Mouse (Mus musculus) heart, postnatal 14 days (tissue): ENCODE measurements at regions not wholly inside any gene's neighbourhood (a gene's known extent, or its start where the extent isn't known, plus 50 kb on each side); places are given as distances from the start of the nearest gene placed in this dataset.

Experiments
- DNase-seq, 2 experiments: peaks; one replicate each; pipeline ENCODE4 v3.0.0; 2021 to 2022
- intact Hi-C: fragments of 180-260 bp; cut with DNase I; formaldehyde crosslinking; loops from one replicate; pipeline ENCODE4 v1.15.1; 2025

- DNase-seq: no peak
- intact Hi-C loops: no loop called here
These were observed 91.2 kb upstream of the Hsd17b12 start for GRCm38 (mm10) chr2:94248948-94249347.

GRCm38 (mm10) chr2:94246851-94247471 is 89.2 kb upstream of the Hsd17b12 start:
- intact Hi-C loops: no loop called here
- no peak for DNase-seq

DNA sequence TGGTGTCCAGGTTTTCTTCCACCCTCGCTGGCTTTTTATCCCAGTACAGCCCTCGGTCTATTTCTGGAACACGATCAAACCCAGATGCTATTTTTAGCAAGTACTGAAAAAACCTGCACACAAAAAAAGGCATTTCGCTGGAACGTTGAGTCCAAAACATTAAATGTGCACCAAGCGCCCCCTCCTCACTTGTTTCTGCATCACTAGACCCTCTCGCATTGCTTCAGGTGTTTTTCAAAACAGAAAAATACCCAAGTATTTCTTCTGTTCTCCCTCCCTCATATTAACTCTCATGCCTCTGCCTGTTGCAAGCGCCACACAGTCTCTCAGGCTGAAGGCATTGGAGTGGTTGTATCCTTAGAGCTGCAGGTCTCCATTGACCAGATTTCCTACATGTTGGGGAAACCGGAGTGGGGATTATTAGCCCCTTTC is 88.4 kb upstream of the Hsd17b12 start:
- intact Hi-C loops: no loop called here
- DNase-seq: no peak

DNA sequence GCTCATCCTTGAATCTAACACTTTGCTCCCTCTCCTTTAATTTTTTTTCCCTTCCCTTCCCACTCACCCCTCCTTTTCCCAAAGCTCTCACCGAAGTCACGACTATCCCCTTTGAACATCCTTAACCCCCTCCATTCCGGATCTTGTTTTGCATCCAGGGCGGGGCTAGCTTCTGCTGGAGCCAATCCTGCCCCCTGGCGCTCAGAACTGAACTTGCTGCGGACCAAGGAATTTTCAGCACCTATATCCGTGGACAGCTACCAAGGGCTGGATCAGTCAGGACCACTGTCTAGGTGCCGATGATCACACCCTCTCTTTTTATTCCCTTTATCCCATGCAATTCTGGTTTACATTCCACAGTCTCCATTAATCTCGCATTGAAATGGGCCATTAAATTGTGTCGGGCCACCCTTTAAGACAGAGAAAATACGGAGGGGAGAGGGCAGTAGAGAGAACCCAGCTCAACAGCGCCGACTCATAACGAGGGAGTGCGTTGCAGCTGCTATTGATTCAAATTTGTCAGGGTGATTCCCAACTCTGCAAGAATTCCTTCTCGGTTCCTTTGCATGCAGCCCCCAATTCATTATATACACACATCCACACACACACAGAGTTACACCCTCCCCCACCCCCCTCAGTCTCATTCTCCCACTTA is 87.7 kb upstream of the Hsd17b12 start:
- peak; percentile 72 to 88 for DNase-seq
- intact Hi-C loops: loop anchor here (1.0 to 2.0 kb wide), 2 partner anchors 191 to 213 kb away; no protein-coding TSS in a partner anchor

DNA sequence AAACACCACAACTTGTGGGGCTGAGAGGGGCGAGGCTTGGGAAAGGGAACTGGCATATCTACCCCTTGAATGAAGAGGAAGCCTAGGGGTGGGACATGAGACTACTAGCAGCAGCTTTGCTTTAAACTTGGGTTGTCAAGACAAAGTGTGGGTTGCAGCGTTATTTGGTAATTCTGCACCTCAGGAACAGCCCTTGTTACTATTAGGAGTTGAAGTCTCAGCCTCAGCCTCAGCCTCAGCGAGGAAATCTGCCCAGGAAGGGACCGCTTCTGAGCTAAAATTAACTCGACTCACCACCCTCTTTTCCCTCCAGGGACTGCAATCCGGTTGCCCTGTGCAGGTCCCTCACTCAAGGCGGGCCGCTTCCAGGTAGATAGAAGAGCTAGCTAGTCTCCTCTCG is 86.4 kb upstream of the Hsd17b12 start:
- DNase-seq: no peak
- intact Hi-C loops: loop anchor here (2.0 kb wide), 1 partner anchor 189 kb away; no protein-coding TSS in a partner anchor

- intact Hi-C loops: no loop called here
- DNase-seq: no peak
These were observed 85.5 kb upstream of the Hsd17b12 start for GRCm38 (mm10) chr2:94243053-94243916.

- DNase-seq: no peak
- intact Hi-C loops: no loop called here
These were observed 84.8 kb upstream of the Hsd17b12 start for GRCm38 (mm10) chr2:94242406-94243052.

DNA sequence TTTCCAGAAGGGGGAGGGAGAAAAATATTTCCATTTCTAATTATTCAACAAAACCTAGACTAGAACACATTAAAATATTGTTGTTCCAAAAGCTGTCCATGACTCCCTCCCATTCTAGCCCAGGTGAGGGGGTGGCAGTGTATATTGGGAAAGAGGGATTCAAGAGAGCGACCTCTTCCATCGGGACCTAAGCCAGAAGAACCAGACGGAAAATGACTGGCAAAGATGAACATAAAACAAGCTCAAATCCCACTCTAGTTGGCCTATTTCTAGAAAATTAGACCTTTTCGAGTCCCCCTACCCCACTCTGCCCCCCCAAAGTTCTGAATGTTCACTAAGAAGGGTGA is 84.3 kb upstream of the Hsd17b12 start:
- DNase-seq: no peak
- intact Hi-C loops: no loop called here

- intact Hi-C loops: no loop called here
- no peak for DNase-seq
These were observed 83.7 kb upstream of the Hsd17b12 start for GRCm38 (mm10) chr2:94241301-94242050.

DNA sequence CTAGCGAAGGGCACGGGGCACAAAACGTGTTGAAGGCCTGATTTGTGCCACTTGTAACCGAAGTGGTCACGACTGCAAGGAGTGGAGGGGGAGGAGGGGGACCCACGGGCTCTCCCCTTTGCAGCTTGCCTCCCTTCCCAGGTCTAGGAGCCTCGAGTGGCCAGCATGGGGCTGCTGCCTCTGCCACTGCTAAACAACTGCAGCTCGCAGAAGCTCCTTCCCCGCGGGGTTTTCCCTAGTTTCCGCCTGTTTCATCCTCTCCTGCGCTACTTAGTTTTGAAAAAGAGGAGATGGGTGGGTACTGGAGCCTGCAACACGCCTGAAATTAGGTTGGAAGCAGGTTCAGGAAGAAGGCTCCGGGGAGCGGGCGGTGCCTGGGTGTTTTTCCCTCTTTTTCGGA is 82.6 kb upstream of the Hsd17b12 start:
- intact Hi-C loops: no loop called here
- DNase-seq: no peak

DNA sequence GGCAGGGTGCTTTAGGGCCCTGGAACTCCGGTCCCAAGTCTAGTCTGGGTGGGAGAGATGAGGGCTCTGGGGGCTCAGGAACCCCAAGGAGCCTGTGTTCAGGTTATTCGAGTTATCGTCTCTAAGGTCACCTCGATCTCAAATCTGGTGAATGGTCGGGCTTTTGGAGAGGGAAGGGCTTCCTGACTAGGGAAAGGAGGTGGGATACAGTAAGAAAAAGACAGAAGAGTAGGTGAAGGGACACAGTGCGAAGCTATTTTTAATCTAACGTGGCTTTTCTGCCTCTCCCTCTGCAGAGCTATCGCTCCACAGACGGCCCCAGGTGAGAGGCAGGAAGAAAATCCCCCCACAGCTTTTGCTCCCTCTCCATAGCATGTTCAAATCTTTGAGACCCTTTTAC is 81.8 kb upstream of the Hsd17b12 start:
- no peak for DNase-seq
- intact Hi-C loops: no loop called here

DNA sequence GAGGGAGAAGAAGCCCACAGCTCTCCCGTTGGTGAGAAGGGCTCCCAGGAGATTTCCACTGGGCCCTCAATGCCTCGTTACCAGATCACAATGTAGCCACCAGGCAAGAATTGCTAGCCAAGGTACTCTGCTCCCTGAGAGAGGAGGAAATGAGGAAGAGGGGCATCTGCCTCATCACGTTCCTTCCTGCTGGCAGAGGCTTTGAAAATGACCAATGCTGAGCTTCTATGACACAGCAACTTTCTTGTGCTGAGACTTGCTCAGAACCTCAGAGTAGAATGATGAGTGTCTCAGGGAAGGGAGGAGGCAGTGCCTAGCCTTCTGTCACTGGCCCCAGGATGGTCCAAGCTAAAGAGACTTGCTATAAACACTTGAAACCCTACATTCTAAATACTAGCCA is 78.7 kb upstream of the Hsd17b12 start:
- intact Hi-C loops: no loop called here
- DNase-seq: no peak

DNA sequence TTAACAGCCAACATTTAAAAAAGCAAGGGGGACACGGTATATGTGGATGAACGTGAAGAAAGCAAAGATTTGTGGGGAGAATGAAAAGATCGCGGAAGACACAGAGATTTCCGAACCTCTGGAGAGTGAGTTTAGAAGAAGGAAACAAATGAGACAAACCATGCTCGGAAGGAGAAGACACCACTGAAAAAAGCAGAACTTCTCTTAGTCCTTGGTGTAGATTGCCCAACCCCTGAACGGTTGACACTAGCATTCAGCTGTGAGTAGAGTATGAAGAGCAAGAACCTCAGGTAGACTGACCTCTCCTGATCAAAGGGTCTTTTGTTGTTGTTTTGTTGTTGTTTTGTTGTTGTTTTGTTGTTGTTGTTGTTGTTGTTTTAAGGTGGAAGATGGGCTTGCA is 75.8 kb upstream of the Hsd17b12 start:
- intact Hi-C loops: no loop called here
- no peak for DNase-seq

- intact Hi-C loops: no loop called here
- DNase-seq: no peak
These were observed 61.7 kb upstream of the Hsd17b12 start for GRCm38 (mm10) chr2:94219421-94219820.

- no peak for DNase-seq
- intact Hi-C loops: no loop called here
These were observed 59.7 kb upstream of the Hsd17b12 start for GRCm38 (mm10) chr2:94217481-94217880.

DNA sequence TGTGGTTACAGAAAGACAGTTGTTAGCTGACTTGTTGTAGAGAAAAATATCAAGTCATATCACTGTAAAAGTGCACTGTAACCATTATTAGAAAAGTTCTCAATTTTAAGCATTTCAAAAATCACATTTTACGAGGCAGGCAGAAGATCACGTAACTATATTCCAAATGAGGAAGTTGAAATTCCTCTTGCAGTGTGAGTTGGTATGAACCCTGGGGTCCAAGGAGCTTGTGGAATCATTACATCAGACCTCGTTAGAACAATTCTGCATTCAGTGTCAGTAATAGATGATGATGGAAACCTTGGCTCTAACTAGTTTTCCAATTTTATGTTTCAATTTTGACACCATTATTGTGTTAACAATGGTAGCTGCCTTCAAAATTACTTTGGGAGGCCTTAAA is 57.7 kb upstream of the Hsd17b12 start:
- intact Hi-C loops: no loop called here
- DNase-seq: no peak
